Mouse (Mus musculus) neutrophil, adult 59 days (primary cell): ENCODE data around the gene Col2a1. TPM values are rescaled to one million over a fixed set of nuclear protein-coding genes. Genes with fewer than 3 reads are reported as not detected.

Source experiments
- total RNA-seq, 2 experiments: library from RNA; stranded (reverse); gene quantifications; 1 replicate in 1 of 2; 2 replicates in 1 of 2; pipeline ENCODE4 v1.2.4; 2023

Col2a1 gene
- total RNA-seq: 1 to 10 TPM in 1 of 2 experiments, under 1 TPM in 1; 0.66 to 1.5 TPM

DNA sequence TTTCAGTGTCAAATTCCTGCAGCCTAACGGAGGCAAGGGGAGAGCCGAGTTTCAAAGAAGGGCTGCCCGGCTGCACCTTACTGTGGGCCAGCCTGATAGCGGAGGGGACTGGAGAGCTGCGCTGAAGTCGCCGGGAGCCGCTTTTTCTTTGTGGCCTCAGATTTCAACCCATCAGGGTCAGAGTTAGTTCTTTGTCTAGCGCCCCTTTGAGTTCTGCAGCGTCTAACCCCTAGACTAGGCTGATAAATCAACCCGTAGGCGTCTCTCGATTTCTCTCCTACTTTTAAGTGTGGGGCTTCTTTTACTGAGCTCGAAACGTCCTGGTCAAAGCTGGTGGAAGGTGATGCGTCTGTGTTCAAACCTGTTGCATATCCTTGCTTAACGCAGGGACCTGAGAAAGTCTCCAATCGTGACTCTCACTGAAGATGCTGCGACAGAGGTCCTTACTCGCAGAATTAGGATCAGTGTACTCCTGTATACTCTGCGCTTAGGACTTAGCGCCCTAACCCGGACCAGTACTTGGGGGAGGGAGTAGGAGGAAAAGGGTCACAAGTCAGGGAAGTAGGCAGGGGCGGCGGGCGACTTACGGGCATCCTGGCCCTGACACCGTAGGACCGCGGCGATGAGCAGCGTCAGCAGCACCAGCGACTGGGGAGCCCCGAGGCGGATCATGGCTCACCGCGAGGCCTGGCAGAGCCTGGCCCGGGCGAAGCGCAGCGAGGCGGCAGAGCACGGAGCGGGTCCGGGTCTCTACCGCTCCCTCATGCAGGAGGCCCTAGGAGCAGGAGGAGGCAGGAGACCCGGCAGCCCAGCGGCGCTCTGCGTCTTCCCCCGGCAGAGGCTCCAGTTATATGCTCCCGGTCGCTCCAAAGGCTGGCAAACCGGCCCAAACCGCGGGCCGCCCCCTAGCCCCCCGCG lies at the start of gene Col2a1:
Gene Col2a1, minus strand, starts transcription at position 874 of the 918 bp plus-strand sequence.

DNA sequence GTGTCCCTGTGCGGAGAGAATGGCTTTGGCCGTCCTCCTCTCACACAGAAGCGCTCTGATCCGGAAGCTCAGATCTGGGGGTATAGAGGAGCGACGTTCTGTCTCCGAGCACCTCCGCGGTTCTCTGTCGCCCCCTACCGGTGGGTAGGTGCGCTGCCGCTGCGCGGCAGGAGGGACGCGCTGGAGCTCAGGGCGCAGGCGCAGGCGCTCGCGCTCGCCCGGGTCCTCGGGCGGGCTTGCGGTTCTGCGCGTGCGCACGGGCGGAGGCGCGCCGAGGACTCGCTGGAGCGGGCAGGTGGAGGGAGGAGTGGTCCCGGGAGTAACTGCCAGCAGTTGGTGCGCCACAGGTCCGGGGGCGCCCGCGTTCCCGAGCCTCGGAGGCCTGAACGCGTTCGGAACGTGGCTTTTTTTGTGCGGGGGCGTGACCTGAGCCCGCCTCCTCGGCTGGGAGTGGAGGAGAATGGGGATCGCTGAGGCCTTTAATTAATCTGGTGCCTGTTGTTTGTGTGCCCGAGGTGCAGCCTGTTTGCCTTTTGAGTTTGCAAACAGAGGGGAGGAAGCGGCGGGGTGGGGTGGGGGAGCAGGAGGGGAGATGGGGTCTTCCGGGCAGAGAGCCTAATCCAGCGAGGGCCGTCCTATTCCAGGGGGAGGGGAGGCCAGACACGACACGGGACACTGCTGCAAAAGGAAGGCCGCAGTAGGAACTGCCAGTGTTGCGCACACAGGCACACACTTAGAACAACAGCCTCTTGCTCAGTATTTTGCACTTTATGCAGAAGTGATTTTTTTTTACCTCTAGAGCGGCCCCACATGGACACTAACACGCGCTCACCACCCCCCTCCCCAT lies 40.3 kb downstream of the Col2a1 start, which contains the start of gene Tmem106c:
Gene Tmem106c, plus strand, starts transcription at position 212 of the 847 bp plus-strand sequence.

Other genes starting within 250 kb of the Col2a1 start
- 10 to 100 TPM in 1 of 2 experiments, 1 to 10 TPM in 1; 6.6 to 10.3 TPM for gene Rapgef3, start 236.7 kb downstream of the Col2a1 start, total RNA-seq
- gene Slc48a1, start 226.2 kb downstream of the Col2a1 start, total RNA-seq: 10 to 100 TPM; 38.7 to 45.2 TPM
- gene Hdac7, start 160.2 kb downstream of the Col2a1 start, total RNA-seq: 10 to 100 TPM; 16.3 to 24.7 TPM
- 1 to 10 TPM; 1.1 to 1.2 TPM for gene Vdr, start 94.1 kb downstream of the Col2a1 start, total RNA-seq
- gene Tmem106c, start 40.5 kb downstream of the Col2a1 start, total RNA-seq: 10 to 100 TPM; 10.2 to 13.6 TPM
- 10 to 100 TPM in 1 of 2 experiments, 1 to 10 TPM in 1; 5.3 to 14.1 TPM for gene Pfkm, start 87.9 kb upstream of the Col2a1 start, total RNA-seq
- 10 to 100 TPM; 34.0 to 34.8 TPM for gene Senp1, start 89.0 kb upstream of the Col2a1 start, total RNA-seq
- gene Asb8, start 160.9 kb upstream of the Col2a1 start, total RNA-seq: 10 to 100 TPM; 19.5 to 20.7 TPM
- gene Ccdc184, start 162.5 kb upstream of the Col2a1 start, total RNA-seq: not detected
- not detected for gene Olfr288, start 190.8 kb upstream of the Col2a1 start, total RNA-seq
- not detected for gene Gm44579, start 216.3 kb upstream of the Col2a1 start, total RNA-seq
- not detected for gene Olfr287, start 216.4 kb upstream of the Col2a1 start, total RNA-seq
- not detected for gene Olfr286, start 229.8 kb upstream of the Col2a1 start, total RNA-seq